In genomic region chr16:45020055-45020454, GRCm38 (mm10) we compare ENCODE assay signal across 32 mouse cellular contexts.
"Had no signal": no experiment of that assay in that cellular context is flagged by ENCODE, and none has a peak within 500 bp of the region (broad histone marks: within the 10 kb centered on the region; RNA-seq: fewer than 3 reads in every experiment).

No protein-coding gene starts in this region.

- DNase-seq: left cerebral cortex, postnatal 4 days; liver; liver, embryonic 13.5 days; liver, postnatal 0 days; lung, adult 18-20 months; lung, adult 2 months; lung, embryonic 14.5 days; lung, postnatal 10 days; lung, postnatal 14 days; lung, postnatal 36 days; lung, postnatal 4 days; midbrain, embryonic 14.5 days had no signal

- ATAC-seq: liver, embryonic 12.5 days; liver, postnatal 0 days; lung, postnatal 0 days; midbrain, embryonic 13.5 days; midbrain, embryonic 15.5 days; midbrain, embryonic 16.5 days had no signal

- H3K9ac ChIP-seq: limb, embryonic 12.5 days; limb, embryonic 13.5 days; limb, embryonic 15.5 days; liver, embryonic 12.5 days; liver, embryonic 13.5 days; liver, embryonic 14.5 days; liver, embryonic 15.5 days; liver, postnatal 0 days; lung, embryonic 14.5 days; lung, embryonic 15.5 days; midbrain, embryonic 12.5 days; midbrain, embryonic 13.5 days; midbrain, embryonic 15.5 days; neural tube, embryonic 12.5 days had no signal

- H3K4me3 ChIP-seq: limb, embryonic 10.5 days; limb, embryonic 12.5 days; limb, embryonic 13.5 days; limb, embryonic 15.5 days; liver, embryonic 12.5 days; liver, embryonic 13.5 days; liver, embryonic 15.5 days; lung, embryonic 15.5 days; megakaryocyte, embryonic 14.5 days; midbrain, embryonic 10.5 days; midbrain, embryonic 12.5 days; midbrain, embryonic 13.5 days; midbrain, embryonic 15.5 days; myocyte; neural tube, embryonic 12.5 days had no signal

- H3K27ac ChIP-seq: limb, embryonic 10.5 days; limb, embryonic 12.5 days; limb, embryonic 13.5 days; limb, embryonic 15.5 days; liver, embryonic 12.5 days; liver, embryonic 13.5 days; liver, embryonic 14.5 days; liver, embryonic 15.5 days; lung, embryonic 15.5 days; macrophage; midbrain, embryonic 10.5 days; midbrain, embryonic 12.5 days; midbrain, embryonic 13.5 days; midbrain, embryonic 15.5 days; neural tube, embryonic 12.5 days had no signal

- H3K36me3 ChIP-seq: limb, embryonic 10.5 days; limb, embryonic 12.5 days; limb, embryonic 13.5 days; limb, embryonic 15.5 days; liver, embryonic 12.5 days; liver, embryonic 13.5 days; liver, embryonic 15.5 days; lung, embryonic 15.5 days; midbrain, embryonic 10.5 days; midbrain, embryonic 12.5 days; midbrain, embryonic 13.5 days; midbrain, embryonic 15.5 days; neural tube, embryonic 12.5 days had no signal

- H3K9me3 ChIP-seq: limb, embryonic 10.5 days; limb, embryonic 12.5 days; limb, embryonic 15.5 days; liver, embryonic 12.5 days; liver, embryonic 13.5 days; liver, embryonic 15.5 days; lung, embryonic 15.5 days; megakaryocyte, embryonic 14.5 days; midbrain, embryonic 10.5 days; midbrain, embryonic 12.5 days; midbrain, embryonic 13.5 days; midbrain, embryonic 15.5 days; neural tube, embryonic 12.5 days had no signal

- H3K4me2 ChIP-seq: limb, embryonic 12.5 days; limb, embryonic 13.5 days; limb, embryonic 15.5 days; liver, embryonic 11.5 days; liver, embryonic 12.5 days; liver, embryonic 13.5 days; liver, embryonic 15.5 days; lung, embryonic 14.5 days; lung, embryonic 15.5 days; midbrain, embryonic 11.5 days; midbrain, embryonic 12.5 days; midbrain, embryonic 13.5 days; midbrain, embryonic 15.5 days; neural tube, embryonic 12.5 days had no signal

- H3K4me1 ChIP-seq: limb, embryonic 10.5 days; limb, embryonic 12.5 days; limb, embryonic 13.5 days; limb, embryonic 15.5 days; lung, embryonic 15.5 days; midbrain, embryonic 10.5 days; midbrain, embryonic 12.5 days; midbrain, embryonic 13.5 days; midbrain, embryonic 15.5 days; neural tube, embryonic 12.5 days had no signal

- H3K27me3 ChIP-seq: limb, embryonic 12.5 days; limb, embryonic 13.5 days; limb, embryonic 15.5 days; liver, embryonic 12.5 days; liver, embryonic 13.5 days; liver, embryonic 15.5 days; lung, embryonic 15.5 days; megakaryocyte, embryonic 14.5 days; midbrain, embryonic 12.5 days; midbrain, embryonic 13.5 days; midbrain, embryonic 15.5 days; neural tube, embryonic 12.5 days had no signal
